Mouse (Mus musculus) embryonic facial prominence, embryonic 14.5 days (tissue): ENCODE measurements around the gene 4930578G10Rik. TPM values are rescaled to one million over a fixed set of nuclear protein-coding genes. Genes with fewer than 3 reads are reported as not detected.

Source experiments
- ATAC-seq: fragments of 200-750 bp; cut with Nextera tagmentation; 2 replicates; pipeline ENCODE4 v1.8.0; 2017; ENCODE audit warnings: low read depth, moderate number of reproducible peaks, moderate TSS enrichment
- DNase-seq: peaks from one replicate; pipeline ENCODE4 v3.0.0-alpha.2; 2015; ENCODE audit warnings: low spot score
- H3K27ac ChIP-seq: fragments of 300-500 bp; sonication (generic); replicated peaks from 2 replicates; pipeline ENCODE4 v1.5.1; 2014; ENCODE audit warnings: low read depth, mild to moderate bottlenecking, low read length, moderate library complexity
- H3K27me3 ChIP-seq: fragments of 300-500 bp; sonication (generic); replicated peaks from 2 replicates; pipeline ENCODE4 v1.6.1; 2014; ENCODE audit warnings: low read length; ENCODE audit not compliant: control insufficient read depth, insufficient read depth
- H3K36me3 ChIP-seq: fragments of 300-500 bp; sonication (generic); 2 replicates; pipeline ENCODE4 v1.6.1; 2014; ENCODE audit warnings: low read length, mixed read lengths; ENCODE audit not compliant: control insufficient read depth, insufficient read depth
- H3K4me1 ChIP-seq: fragments of 300-500 bp; sonication (generic); 2 replicates; pipeline ENCODE4 v1.6.1; 2014; ENCODE audit warnings: antibody characterized with exemption, low read length; ENCODE audit not compliant: control insufficient read depth, insufficient read depth
- H3K4me2 ChIP-seq: fragments of 300-500 bp; sonication (generic); 2 replicates; pipeline ENCODE4 v1.6.1; 2014; ENCODE audit warnings: low read depth, mild to moderate bottlenecking, low read length, moderate library complexity, mixed read lengths
- H3K4me3 ChIP-seq: fragments of 300-500 bp; sonication (generic); 2 replicates; pipeline ENCODE4 v1.5.1; 2014; ENCODE audit warnings: low read depth, mild to moderate bottlenecking, low read length
- H3K9ac ChIP-seq: fragments of 300-500 bp; sonication (generic); 2 replicates; pipeline ENCODE4 v1.6.1; 2014; ENCODE audit warnings: low read depth, mild to moderate bottlenecking, low read length, moderate library complexity, mixed read lengths
- H3K9me3 ChIP-seq: fragments of 300-500 bp; sonication (generic); 2 replicates; pipeline ENCODE4 v1.6.1; 2016; ENCODE audit warnings: low read length; ENCODE audit not compliant: control insufficient read depth
- WGBS: fragments of 180-500 bp; shearing (Covaris S2); extraction: QIAGEN DNeasy Blood & Tissue Kit; methylation state at CpG from one replicate; pipeline ENCODE4 v1.1.7; 2014; 5-methylcytosine and 5-hydroxymethylcytosine counted together
- polyA plus RNA-seq: library from polyadenylated mRNA; unstranded; fragments of >200 nt; fragmentation: Nextera tagmentation; extraction: Ambion mirVana; gene quantifications from 2 replicates; pipeline ENCODE4 v1.2.1, GENCODE M21; 2014

Gene 4930578G10Rik
- polyA plus RNA-seq, 1 experiment from 2014 or later, result not detected

- Histone ChIP-seq H3K27me3 (no peaks in the 10 kb centered on the region), H3K4me1 (no peaks in the 10 kb centered on the region), H3K9ac (no peak overlapping the region), H3K4me3 (no peak overlapping the region), H3K4me2 (no peak overlapping the region), H3K36me3 (no peaks in the 10 kb centered on the region), H3K27ac (no peak overlapping the region), H3K9me3 (no peaks in the 10 kb centered on the region)
- ATAC-seq (no peak), DNase-seq (no peak)
- 78% methylated on average over 5 of the region's 5 CpGs for WGBS
These were observed 135.4 kb downstream of the 4930578G10Rik start for GRCm38 (mm10) chr4:42870748-42871147.

GRCm38 (mm10) chr4:42872151-42872550, 136.8 kb downstream of the 4930578G10Rik start:
- WGBS, result 90% methylated on average over 7 of the region's 7 CpGs
- H3K4me1 ChIP-seq, result no peaks in the 10 kb centered on the region
- H3K36me3 ChIP-seq, result no peaks in the 10 kb centered on the region
- H3K27me3 ChIP-seq, result no peaks in the 10 kb centered on the region
- H3K9ac ChIP-seq, result no peak overlapping the region
- DNase-seq (no peak), ATAC-seq (no peak)
- H3K4me2 ChIP-seq, result no peak overlapping the region
- H3K9me3 ChIP-seq, result no peaks in the 10 kb centered on the region
- no peak overlapping the region for H3K4me3 ChIP-seq
- H3K27ac ChIP-seq, result no peak overlapping the region

GRCm38 (mm10) chr4:42872746-42873435, 137.5 kb downstream of the 4930578G10Rik start:
- ATAC-seq (no peak), DNase-seq (no peak)
- H3K27me3 ChIP-seq, result no peaks in the 10 kb centered on the region
- H3K4me3 ChIP-seq, result no peak overlapping the region
- 82% methylated on average over 16 of the region's 16 CpGs for WGBS
- H3K27ac ChIP-seq, result no peak overlapping the region
- no peaks in the 10 kb centered on the region for H3K36me3 ChIP-seq
- no peaks in the 10 kb centered on the region for H3K9me3 ChIP-seq
- no peak overlapping the region for H3K9ac ChIP-seq
- no peak overlapping the region for H3K4me2 ChIP-seq
- no peaks in the 10 kb centered on the region for H3K4me1 ChIP-seq

DNA sequence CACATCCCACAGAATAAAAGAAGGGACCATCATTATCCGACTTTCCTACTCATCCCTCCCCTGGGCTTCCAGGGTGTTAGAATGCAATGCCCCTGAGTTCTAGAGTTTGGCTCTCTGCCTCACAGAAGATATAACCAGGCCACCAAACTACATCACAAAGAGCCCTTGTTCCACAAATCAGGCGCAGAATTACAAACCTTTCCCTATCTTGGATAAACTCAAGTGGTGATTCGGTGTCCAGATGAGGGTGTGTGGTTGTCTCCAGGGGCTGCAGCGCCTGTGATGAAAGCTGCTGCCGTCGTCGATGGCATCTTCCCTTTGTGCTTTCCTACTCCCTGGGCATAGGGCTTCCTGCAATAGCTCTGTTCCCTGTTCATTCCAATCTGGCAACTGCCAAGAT, 138.8 kb downstream of the 4930578G10Rik start, which contains the start of gene Fam205c:
Fam205c (minus strand) TSS at position 101 of the 400 bp plus-strand sequence.
- Histone ChIP-seq H3K27ac (no peak within 1 kb of the TSS), H3K4me2 (no peak within 1 kb of the TSS), H3K9ac (no peak within 1 kb of the TSS), H3K36me3 (no peaks in the 10 kb centered on the region), H3K9me3 (no peaks in the 10 kb centered on the region), H3K4me1 (no peaks in the 10 kb centered on the region), H3K27me3 (no peaks in the 10 kb centered on the region), H3K4me3 (no peak within 1 kb of the TSS)
- ATAC-seq (no peak), DNase-seq (no peak)
- WGBS, result 74% methylated on average over 7 of the region's 7 CpGs

DNA sequence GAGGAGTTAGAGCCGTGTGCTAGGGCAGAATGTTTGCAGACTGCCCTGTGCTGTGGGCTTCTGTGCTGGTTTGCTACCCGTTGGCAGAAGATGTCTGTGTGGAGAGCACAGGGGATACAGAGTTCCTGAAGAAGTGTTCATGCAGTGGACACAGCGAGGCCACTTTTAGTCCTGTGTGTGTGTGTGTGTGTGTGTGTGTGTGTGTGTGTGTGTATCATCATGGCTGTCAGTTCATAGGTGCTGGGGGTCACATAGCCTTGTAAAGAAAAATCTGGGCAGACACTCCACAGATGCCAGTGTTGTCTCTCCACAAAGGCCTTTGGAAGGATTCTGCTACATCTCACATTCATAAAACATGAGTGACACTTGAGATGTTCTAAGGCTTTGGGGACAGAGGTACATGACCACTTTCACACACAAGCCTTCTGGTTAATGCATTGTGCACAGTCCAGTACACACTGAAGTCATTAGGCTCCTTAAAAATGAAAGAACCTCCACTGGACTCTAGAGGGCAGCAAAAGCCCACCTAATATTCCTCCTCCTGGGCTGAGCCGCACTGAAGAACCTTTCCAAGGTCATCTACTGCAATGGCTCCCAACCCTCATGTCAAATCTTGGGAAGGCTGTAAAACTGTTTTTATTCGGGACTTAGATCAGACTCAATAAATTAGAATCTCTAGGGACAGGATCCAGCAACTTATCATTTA, 141.4 kb downstream of the 4930578G10Rik start:
- H3K36me3 ChIP-seq, result no peaks in the 10 kb centered on the region

DNA sequence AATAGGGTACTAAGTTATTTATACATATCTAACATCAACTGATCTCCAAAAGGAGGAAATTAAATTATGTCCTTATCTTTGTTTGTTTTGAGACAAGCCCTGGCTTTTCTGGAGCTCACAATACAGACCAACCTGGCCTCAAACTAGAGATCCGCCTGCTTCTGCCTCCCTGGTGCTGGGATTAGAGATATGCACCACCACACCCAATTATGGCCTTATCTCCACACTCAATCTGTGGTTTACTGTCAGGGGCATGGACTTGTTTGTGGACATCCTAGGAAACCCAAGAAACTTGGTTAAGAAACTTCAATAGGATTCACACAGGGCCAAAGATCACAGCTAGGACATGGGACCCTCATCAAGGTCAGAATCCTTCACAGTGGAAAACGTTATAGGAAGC, 142.3 kb downstream of the 4930578G10Rik start:
- H3K9ac ChIP-seq, result no peak overlapping the region
- WGBS, result 69% methylated on average over 2 of the region's 2 CpGs
- no peaks in the 10 kb centered on the region for H3K4me1 ChIP-seq
- no peaks in the 10 kb centered on the region for H3K27me3 ChIP-seq
- H3K36me3 ChIP-seq, result no peaks in the 10 kb centered on the region
- DNase-seq (no peak), ATAC-seq (no peak)
- no peak overlapping the region for H3K27ac ChIP-seq
- H3K4me3 ChIP-seq, result no peak overlapping the region
- H3K4me2 ChIP-seq, result no peak overlapping the region
- no peaks in the 10 kb centered on the region for H3K9me3 ChIP-seq

More for the DNA sequence above, 141.4 kb downstream of the 4930578G10Rik start:
- no peak overlapping the region for H3K4me2 ChIP-seq
- ATAC-seq, result peak; percentile 87
- H3K4me3 ChIP-seq, result no peak overlapping the region
- H3K9ac ChIP-seq, result no peak overlapping the region
- DNase-seq, result peak; percentile 78
- WGBS, result 33% methylated on average over 5 of the region's 5 CpGs
- H3K27me3 ChIP-seq, result no peaks in the 10 kb centered on the region
- H3K9me3 ChIP-seq, result no peaks in the 10 kb centered on the region
- H3K4me1 ChIP-seq, result no peaks in the 10 kb centered on the region
- H3K27ac ChIP-seq, result no peak overlapping the region

- 80% methylated on average over 16 of the region's 16 CpGs for WGBS
- ATAC-seq, result no peak
These were observed 144.7 kb downstream of the 4930578G10Rik start for GRCm38 (mm10) chr4:42879829-42880676.

GRCm38 (mm10) chr4:42880677-42880948, 145.3 kb downstream of the 4930578G10Rik start:
- Histone ChIP-seq H3K27me3 (no peaks in the 10 kb centered on the region), H3K4me3 (no peak overlapping the region), H3K36me3 (no peaks in the 10 kb centered on the region), H3K9ac (no peak overlapping the region), H3K27ac (no peak overlapping the region), H3K9me3 (no peaks in the 10 kb centered on the region), H3K4me2 (no peak overlapping the region), H3K4me1 (no peaks in the 10 kb centered on the region)
- DNase-seq (no peak), ATAC-seq (no peak)
- WGBS, result 30% methylated on average over 1 of the region's 1 CpGs

More at GRCm38 (mm10) chr4:42879829-42880676, 144.7 kb downstream of the 4930578G10Rik start:
- Histone ChIP-seq H3K27ac (no peak overlapping the region), H3K9me3 (no peaks in the 10 kb centered on the region), H3K4me3 (no peak overlapping the region), H3K4me2 (no peak overlapping the region), H3K4me1 (no peaks in the 10 kb centered on the region), H3K27me3 (no peaks in the 10 kb centered on the region), H3K9ac (no peak overlapping the region), H3K36me3 (no peaks in the 10 kb centered on the region)
- no peak for DNase-seq
